Mouse (Mus musculus) limb, embryonic 11.5 days (tissue): Measurements from ENCODE around the gene Gm10840. TPM values are rescaled to one million over a fixed set of nuclear protein-coding genes. Genes with fewer than 3 reads are reported as not detected.

Experiments used
- ATAC-seq: fragments of 200-750 bp; cut with Nextera tagmentation; 2 replicates; pipeline ENCODE4 v1.8.0; 2017; ENCODE audit warnings: low read depth; ENCODE audit not compliant: insufficient number of reproducible peaks, low FRiP score, low TSS enrichment
- DNase-seq: peaks from one replicate; pipeline ENCODE4 v3.0.0-alpha.2; 2015; ENCODE audit warnings: low spot score
- H3K27ac ChIP-seq: fragments of 300-500 bp; sonication (generic); replicated peaks from 2 replicates; pipeline ENCODE4 v1.5.1; 2014; ENCODE audit warnings: low read depth, mild to moderate bottlenecking, low read length
- H3K27me3 ChIP-seq: fragments of 300-500 bp; sonication (generic); 2 replicates; pipeline ENCODE4 v1.6.1; 2014; ENCODE audit warnings: mild to moderate bottlenecking, low read length, mixed read lengths; ENCODE audit not compliant: control insufficient read depth, insufficient read depth
- H3K36me3 ChIP-seq: fragments of 300-500 bp; sonication (generic); 2 replicates; pipeline ENCODE4 v1.6.1; 2014; ENCODE audit warnings: mild to moderate bottlenecking, low read length, moderate library complexity, mixed read lengths; ENCODE audit not compliant: control insufficient read depth, insufficient read depth
- H3K4me1 ChIP-seq: fragments of 300-500 bp; sonication (generic); 2 replicates; pipeline ENCODE4 v1.6.1; 2014; ENCODE audit warnings: low read length, mixed read lengths; ENCODE audit not compliant: control insufficient read depth, insufficient read depth
- H3K4me2 ChIP-seq: fragments of 300-500 bp; sonication (generic); 2 replicates; pipeline ENCODE4 v1.6.1; 2014; ENCODE audit warnings: low read depth, mild to moderate bottlenecking, moderate library complexity; ENCODE audit not compliant: severe bottlenecking
- H3K4me3 ChIP-seq: fragments of 300-500 bp; sonication (generic); 2 replicates; pipeline ENCODE4 v1.5.1; 2014; ENCODE audit warnings: low read depth, low read length
- H3K9ac ChIP-seq: fragments of 300-500 bp; sonication (generic); 2 replicates; pipeline ENCODE4 v1.6.1; 2014; ENCODE audit warnings: mild to moderate bottlenecking, low read length
- H3K9me3 ChIP-seq: fragments of 300-500 bp; sonication (generic); 2 replicates; pipeline ENCODE4 v1.6.1; 2016; ENCODE audit warnings: low read length; ENCODE audit not compliant: control insufficient read depth
- WGBS: fragments of 180-500 bp; shearing (Covaris S2); extraction: QIAGEN DNeasy Blood & Tissue Kit; methylation state at CpG from one replicate; pipeline ENCODE4 v1.1.7; 2014; 5-methylcytosine and 5-hydroxymethylcytosine counted together
- polyA plus RNA-seq: library from polyadenylated mRNA; unstranded; fragments of >200 nt; fragmentation: Nextera tagmentation; extraction: Ambion mirVana; gene quantifications from 2 replicates; pipeline ENCODE4 v1.2.1, GENCODE M21; 2014

The Gm10840 gene
- polyA plus RNA-seq, 1 experiment from 2014 or later, result 0.64 TPM

DNA sequence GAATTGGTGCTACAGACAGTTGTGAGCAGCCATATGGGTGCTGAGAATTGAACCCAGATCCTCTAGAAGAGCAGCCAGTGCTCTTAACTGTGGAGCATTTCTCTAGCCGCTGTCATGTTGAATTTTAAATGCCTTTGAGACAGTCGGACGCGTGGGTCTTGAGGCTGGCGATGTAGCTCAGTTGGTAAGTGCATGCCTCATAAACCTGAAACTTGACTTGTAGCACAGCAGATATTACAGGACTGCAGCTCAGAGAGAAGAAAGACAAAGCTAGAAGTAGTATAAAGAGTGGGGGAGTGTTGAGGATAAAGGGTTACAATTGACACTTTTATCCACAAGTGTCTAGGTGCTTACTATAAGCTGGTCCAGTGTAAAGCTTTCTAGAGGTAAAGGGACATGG, 28.1 kb upstream of the Gm10840 start:
- Histone ChIP-seq H3K9me3 (no peaks in the 10 kb centered on the region; the same call in 1 of the 2 replicates), H3K27me3 (no peaks in the 10 kb centered on the region), H3K4me3 (no peak overlapping the region), H3K27ac (no peak overlapping the region), H3K36me3 (no peaks in the 10 kb centered on the region; the same call in 1 of the 2 replicates), H3K4me2 (no peak overlapping the region), H3K4me1 (no peaks in the 10 kb centered on the region), H3K9ac (no peak overlapping the region)
- DNase-seq (no peak), ATAC-seq (no peak)
- 92% methylated on average over 5 of the region's 5 CpGs for WGBS

DNA sequence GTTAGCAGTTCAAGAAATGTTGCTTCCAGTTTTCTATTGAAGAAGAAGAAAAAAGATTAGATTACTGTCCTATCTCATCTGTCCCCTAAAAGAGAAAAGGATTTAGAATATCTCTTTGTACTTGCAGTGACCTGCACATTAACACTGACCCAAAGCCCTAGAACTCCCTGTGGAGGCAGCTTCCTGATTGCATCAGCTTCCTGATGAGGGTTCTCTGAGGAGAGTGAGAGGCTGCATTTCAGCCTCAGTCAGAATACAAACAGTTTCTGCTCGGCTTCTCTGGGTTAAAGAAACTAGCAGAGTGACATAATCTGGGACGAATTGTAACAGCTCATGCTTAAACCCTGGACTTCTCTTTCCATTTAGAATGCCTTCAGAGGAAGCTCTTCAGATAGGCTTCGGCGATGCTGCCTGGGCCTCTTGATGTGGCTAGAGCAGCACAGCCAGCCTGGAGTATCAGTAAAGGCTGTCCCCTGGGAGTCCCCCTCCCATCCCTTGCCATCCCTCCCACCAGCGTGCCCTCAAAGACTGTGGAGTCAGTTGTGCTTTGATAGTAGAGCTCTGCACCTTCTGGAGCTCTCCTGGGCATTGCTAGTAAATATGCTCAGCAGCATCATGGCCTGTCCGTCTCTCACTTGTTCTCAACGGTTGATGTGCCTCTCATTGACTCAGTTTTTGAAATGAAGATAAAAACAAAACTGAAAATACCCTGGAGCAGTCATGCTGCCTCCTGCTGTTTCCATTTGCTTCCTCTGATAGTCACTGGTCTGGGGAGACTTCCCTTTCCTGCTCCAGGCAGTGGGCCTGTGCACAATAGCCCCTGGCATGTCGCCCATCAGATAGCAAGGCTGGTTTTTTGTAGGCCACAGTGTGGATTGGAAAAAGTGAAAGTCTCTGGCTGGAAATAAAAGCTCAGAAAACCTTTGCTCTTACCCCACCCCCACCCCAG, 25.8 kb upstream of the Gm10840 start:
- no peak overlapping the region for H3K4me3 ChIP-seq
- no peaks in the 10 kb centered on the region for H3K9me3 ChIP-seq
- H3K9ac ChIP-seq, result no peak overlapping the region
- DNase-seq (no peak), ATAC-seq (no peak)
- H3K27ac ChIP-seq, result no peak overlapping the region
- no peaks in the 10 kb centered on the region; the same call in 1 of the 2 replicates for H3K36me3 ChIP-seq
- no peak overlapping the region for H3K4me2 ChIP-seq
- no peaks in the 10 kb centered on the region for H3K4me1 ChIP-seq
- no peaks in the 10 kb centered on the region for H3K27me3 ChIP-seq
- WGBS, result 45% methylated on average over 8 of the region's 8 CpGs

DNA sequence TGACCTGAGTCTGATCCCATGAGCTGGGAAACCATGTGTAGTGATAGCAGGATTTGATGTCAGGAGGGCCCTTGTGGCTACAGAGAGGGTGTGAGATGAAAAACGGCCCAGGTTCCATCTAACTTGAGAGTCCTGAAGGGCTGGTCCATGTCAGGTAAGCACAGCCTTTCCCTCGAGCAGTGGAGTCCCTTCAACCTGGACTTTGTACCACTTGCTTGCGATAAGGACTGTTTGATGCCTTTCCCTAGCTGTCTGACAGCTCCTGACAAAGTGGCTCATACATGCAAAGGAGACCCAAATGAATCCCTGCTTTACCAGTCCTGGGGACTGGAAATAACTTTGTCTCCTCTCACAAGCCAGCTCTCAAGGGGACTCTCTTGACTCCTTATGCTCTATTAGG, 9.4 kb upstream of the Gm10840 start:
- no peak for ATAC-seq
- 88% methylated on average over 3 of the region's 3 CpGs for WGBS
- H3K36me3 ChIP-seq, result peaks cover 14% of the 10 kb centered on the region
- H3K27ac ChIP-seq, result no peak overlapping the region
- no peak overlapping the region for H3K4me3 ChIP-seq
- H3K9me3 ChIP-seq, result no peaks in the 10 kb centered on the region
- H3K9ac ChIP-seq, result no peak overlapping the region
- no peak overlapping the region for H3K4me2 ChIP-seq
- no peak for DNase-seq
- no peaks in the 10 kb centered on the region for H3K27me3 ChIP-seq
- H3K4me1 ChIP-seq, result no peaks in the 10 kb centered on the region

DNA sequence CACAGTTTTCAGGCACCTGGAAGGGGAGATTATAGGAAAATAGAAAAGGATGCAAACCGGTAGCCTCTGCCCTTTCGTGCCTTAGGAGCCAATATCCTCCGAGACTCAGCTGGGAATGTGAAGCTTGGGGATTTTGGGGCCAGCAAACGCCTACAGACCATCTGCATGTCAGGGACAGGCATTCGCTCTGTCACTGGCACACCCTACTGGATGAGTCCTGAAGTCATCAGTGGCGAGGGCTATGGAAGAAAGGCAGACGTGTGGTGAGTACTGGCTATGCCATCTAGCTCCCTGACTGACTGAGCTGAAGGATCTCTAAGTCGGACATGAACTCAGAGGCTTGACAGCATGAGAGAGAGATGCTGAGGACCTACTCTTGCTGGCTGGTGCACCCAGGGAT, 8.5 kb upstream of the Gm10840 start:
- Histone ChIP-seq H3K4me3 (no peak overlapping the region), H3K36me3 (peaks cover 14% of the 10 kb centered on the region), H3K4me2 (no peak overlapping the region), H3K27ac (no peak overlapping the region), H3K27me3 (no peaks in the 10 kb centered on the region), H3K9me3 (no peaks in the 10 kb centered on the region), H3K4me1 (no peaks in the 10 kb centered on the region), H3K9ac (no peak overlapping the region)
- DNase-seq (no peak), ATAC-seq (no peak)
- 81% methylated on average over 8 of the region's 8 CpGs for WGBS

DNA sequence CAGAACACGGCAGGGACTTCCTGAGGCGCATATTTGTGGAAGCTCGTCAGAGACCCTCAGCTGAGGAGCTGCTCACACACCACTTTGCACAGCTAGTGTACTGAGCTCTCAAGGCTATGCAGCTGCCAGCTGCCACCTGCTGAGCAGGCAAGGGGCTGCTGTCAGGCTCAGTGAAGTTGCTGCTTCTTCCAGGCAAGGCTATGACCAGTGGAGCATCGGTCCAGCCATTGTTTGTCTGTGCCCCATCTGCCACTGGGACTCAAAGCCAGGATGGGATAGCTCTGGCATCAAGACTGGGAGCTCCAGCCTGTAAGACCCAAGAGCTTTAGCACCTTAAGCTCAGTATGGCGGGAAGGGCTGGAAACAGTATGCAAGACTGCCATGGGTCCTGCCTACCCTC, 6.6 kb upstream of the Gm10840 start:
- DNase-seq (no peak), ATAC-seq (no peak)
- Histone ChIP-seq H3K9ac (no peak overlapping the region), H3K9me3 (no peaks in the 10 kb centered on the region), H3K4me2 (no peak overlapping the region), H3K36me3 (peaks cover 22% of the 10 kb centered on the region), H3K4me3 (no peak overlapping the region), H3K4me1 (peaks cover 12% of the 10 kb centered on the region), H3K27me3 (no peaks in the 10 kb centered on the region), H3K27ac (no peak overlapping the region)
- 82% methylated on average over 5 of the region's 5 CpGs for WGBS

DNA sequence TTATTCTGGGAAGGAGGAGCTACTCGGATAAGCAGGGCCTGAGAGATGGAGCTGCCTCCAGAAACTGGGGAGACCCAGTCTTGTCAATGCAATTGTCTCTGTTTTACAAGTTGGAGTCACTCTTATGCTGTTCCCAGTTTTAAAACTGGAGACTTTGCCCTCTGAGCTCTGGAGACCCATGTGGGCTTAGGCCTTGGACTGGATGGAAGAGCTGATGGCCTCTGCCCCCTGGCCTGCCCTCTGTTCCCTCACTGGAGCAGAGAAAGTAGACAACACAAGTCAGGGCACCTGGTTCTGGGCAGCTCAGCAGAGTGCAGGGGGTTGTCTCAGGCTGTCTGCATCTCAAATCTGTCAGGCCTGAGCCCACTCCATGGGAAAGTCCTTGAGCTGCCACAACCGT, 5.9 kb upstream of the Gm10840 start:
- ATAC-seq (no peak), DNase-seq (no peak)
- H3K4me1 ChIP-seq, result peaks cover 12% of the 10 kb centered on the region
- H3K9ac ChIP-seq, result no peak overlapping the region
- no peaks in the 10 kb centered on the region for H3K9me3 ChIP-seq
- no peaks in the 10 kb centered on the region for H3K27me3 ChIP-seq
- no peak overlapping the region for H3K27ac ChIP-seq
- H3K4me3 ChIP-seq, result no peak overlapping the region
- no peak overlapping the region for H3K4me2 ChIP-seq
- 82% methylated on average over 2 of the region's 2 CpGs for WGBS
- peaks cover 22% of the 10 kb centered on the region for H3K36me3 ChIP-seq

DNA sequence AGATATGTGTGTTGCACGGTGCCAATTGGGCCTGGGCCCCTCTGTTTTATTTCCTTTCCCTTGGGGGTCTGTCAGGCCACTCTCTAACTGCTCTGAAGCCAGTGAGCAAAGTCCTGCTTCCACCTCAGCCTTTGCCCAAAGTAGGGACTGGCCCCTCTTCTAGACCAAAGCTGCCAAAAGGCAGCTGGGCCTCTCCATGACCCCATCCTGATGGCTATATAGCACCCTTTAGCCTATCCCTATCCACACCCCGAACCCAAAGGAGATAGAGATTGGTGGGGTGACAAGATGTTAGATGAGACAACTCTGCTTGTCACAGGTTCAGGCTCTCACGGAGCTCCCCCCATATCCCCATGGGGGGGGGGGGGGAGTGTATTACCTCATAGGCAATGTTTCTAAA, 4.9 kb upstream of the Gm10840 start:
- DNase-seq (no peak), ATAC-seq (no peak)
- no peaks in the 10 kb centered on the region for H3K9me3 ChIP-seq
- peaks cover 12% of the 10 kb centered on the region for H3K4me1 ChIP-seq
- 62% methylated on average over 3 of the region's 3 CpGs for WGBS
- no peak overlapping the region for H3K27ac ChIP-seq
- peaks cover 19% of the 10 kb centered on the region for H3K36me3 ChIP-seq
- H3K27me3 ChIP-seq, result no peaks in the 10 kb centered on the region
- no peak overlapping the region for H3K4me3 ChIP-seq
- H3K9ac ChIP-seq, result no peak overlapping the region
- H3K4me2 ChIP-seq, result no peak overlapping the region

DNA sequence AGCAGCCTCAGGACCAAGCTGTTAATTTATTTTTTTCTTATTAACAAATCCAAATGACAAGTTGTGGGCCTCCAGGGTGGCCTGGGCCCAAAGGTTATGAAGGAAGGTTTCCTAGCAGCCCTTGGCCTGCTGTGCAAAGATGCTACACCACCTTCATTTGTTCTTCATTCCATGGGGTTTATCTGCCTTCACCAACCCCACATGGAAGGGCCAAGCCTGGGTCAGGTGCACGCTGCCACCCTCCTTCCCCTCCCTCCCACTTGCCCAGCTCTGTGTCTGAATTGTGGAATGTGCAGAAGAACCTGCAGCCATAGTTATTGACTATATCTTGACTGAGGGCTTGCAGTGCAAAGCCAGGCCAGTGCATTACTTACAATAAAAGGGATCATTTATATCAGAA, 4.4 kb upstream of the Gm10840 start:
- ATAC-seq, result no peak
- 67% methylated on average over 1 of the region's 1 CpGs for WGBS
- H3K27ac ChIP-seq, result no peak overlapping the region

More for the DNA sequence above, 4.4 kb upstream of the Gm10840 start:
- H3K4me1 ChIP-seq, result peaks cover 17% of the 10 kb centered on the region
- no peak overlapping the region for H3K4me2 ChIP-seq
- no peak overlapping the region for H3K9ac ChIP-seq
- H3K4me3 ChIP-seq, result no peak overlapping the region
- peaks cover 17% of the 10 kb centered on the region for H3K36me3 ChIP-seq
- H3K27me3 ChIP-seq, result no peaks in the 10 kb centered on the region
- DNase-seq, result no peak
- no peaks in the 10 kb centered on the region for H3K9me3 ChIP-seq
